Mouse (Mus musculus) heart, embryonic 13.5 days (tissue): ENCODE measurements around the gene Cox6a2. TPM values are rescaled to one million over a fixed set of nuclear protein-coding genes. Genes with fewer than 3 reads are reported as not detected.

Source experiments
- ATAC-seq: fragments of 200-750 bp; cut with Nextera tagmentation; 2 replicates; pipeline ENCODE4 v1.8.0; 2017; ENCODE audit warnings: moderate TSS enrichment; ENCODE audit not compliant: insufficient number of reproducible peaks, low FRiP score, low TSS enrichment; ENCODE audit errors: extremely low read depth
- H3K27ac ChIP-seq: fragments of 300-500 bp; sonication (generic); replicated peaks from 2 replicates; pipeline ENCODE4 v1.5.1; 2015; ENCODE audit warnings: moderate library complexity, mild to moderate bottlenecking, inconsistent platforms
- H3K27me3 ChIP-seq: fragments of 300-500 bp; sonication (generic); replicated peaks from 2 replicates; pipeline ENCODE4 v1.6.1; 2015; ENCODE audit warnings: mild to moderate bottlenecking, inconsistent platforms
- H3K36me3 ChIP-seq: fragments of 300-500 bp; sonication (generic); 2 replicates; pipeline ENCODE4 v1.6.1; 2015; ENCODE audit warnings: mild to moderate bottlenecking, inconsistent platforms
- H3K4me1 ChIP-seq: fragments of 300-500 bp; sonication (generic); 2 replicates; pipeline ENCODE4 v1.6.1; 2015; ENCODE audit warnings: inconsistent platforms
- H3K4me2 ChIP-seq: fragments of 300-500 bp; sonication (generic); 2 replicates; pipeline ENCODE4 v1.6.1; 2015; ENCODE audit warnings: inconsistent platforms, mild to moderate bottlenecking, moderate library complexity
- H3K4me3 ChIP-seq: fragments of 300-500 bp; sonication (generic); 2 replicates; pipeline ENCODE4 v1.5.1; 2015; ENCODE audit warnings: moderate library complexity, mild to moderate bottlenecking, inconsistent platforms
- H3K9ac ChIP-seq: fragments of 300-500 bp; sonication (generic); 2 replicates; pipeline ENCODE4 v1.6.1; 2015; ENCODE audit warnings: inconsistent platforms, mild to moderate bottlenecking, moderate library complexity
- H3K9me3 ChIP-seq: fragments of 300-500 bp; sonication (generic); 2 replicates; pipeline ENCODE4 v1.6.1; 2016; ENCODE audit warnings: inconsistent platforms
- WGBS: fragments of 180-500 bp; shearing (Covaris S2); methylation state at CpG from one replicate; pipeline ENCODE4 v1.1.7; 2015; ENCODE audit warnings: mixed read lengths; 5-methylcytosine and 5-hydroxymethylcytosine counted together
- polyA plus RNA-seq: library from polyadenylated mRNA; unstranded; fragments of >200 nt; fragmentation: Nextera tagmentation; extraction: Ambion mirVana; gene quantifications from 2 replicates; pipeline ENCODE4 v1.2.1, GENCODE M21; 2015

Gene Cox6a2
- polyA plus RNA-seq, 1 experiment from 2014 or later: 617 TPM

GRCm38 (mm10) chr7:128234796-128235195 is 28.6 kb upstream of the Cox6a2 start:
- H3K27me3 ChIP-seq: no peaks in the 10 kb centered on the region; the same call in none of the 2 replicates
- no peak overlapping the region for H3K4me3 ChIP-seq
- H3K27ac ChIP-seq: no peak overlapping the region
- 78% methylated on average over 2 of the region's 2 CpGs for WGBS
- no peaks in the 10 kb centered on the region for H3K9me3 ChIP-seq
- no peak overlapping the region for H3K9ac ChIP-seq
- peaks cover 21% of the 10 kb centered on the region for H3K4me1 ChIP-seq
- no peak overlapping the region for H3K4me2 ChIP-seq
- H3K36me3 ChIP-seq: peaks cover 16% of the 10 kb centered on the region
- no peak for ATAC-seq

GRCm38 (mm10) chr7:128231741-128232140 is 25.6 kb upstream of the Cox6a2 start:
- Histone ChIP-seq H3K27me3 (peaks cover 3% of the 10 kb centered on the region), H3K36me3 (peaks cover 13% of the 10 kb centered on the region), H3K27ac (no peak overlapping the region), H3K4me3 (no peak overlapping the region), H3K4me1 (peaks cover 5% of the 10 kb centered on the region), H3K9ac (no peak overlapping the region), H3K9me3 (no peaks in the 10 kb centered on the region), H3K4me2 (no peak overlapping the region)
- no peak for ATAC-seq
- WGBS: 33% methylated on average over 8 of the region's 8 CpGs

GRCm38 (mm10) chr7:128220936-128221335 is 14.7 kb upstream of the Cox6a2 start:
- Histone ChIP-seq H3K4me2 (no peak overlapping the region), H3K4me1 (no peaks in the 10 kb centered on the region), H3K27ac (no peak overlapping the region), H3K4me3 (no peak overlapping the region), H3K9me3 (no peaks in the 10 kb centered on the region), H3K27me3 (no peaks in the 10 kb centered on the region), H3K36me3 (no peaks in the 10 kb centered on the region), H3K9ac (no peak overlapping the region)
- ATAC-seq: no peak
- WGBS: 83% methylated on average over 3 of the region's 3 CpGs

- H3K4me2 ChIP-seq: no peak overlapping the region
- H3K4me1 ChIP-seq: no peaks in the 10 kb centered on the region
- 55% methylated on average over 4 of the region's 4 CpGs for WGBS
- no peaks in the 10 kb centered on the region for H3K36me3 ChIP-seq
- no peak overlapping the region for H3K4me3 ChIP-seq
- H3K27ac ChIP-seq: no peak overlapping the region
- no peak for ATAC-seq
- no peaks in the 10 kb centered on the region for H3K9me3 ChIP-seq
- H3K9ac ChIP-seq: no peak overlapping the region
- H3K27me3 ChIP-seq: no peaks in the 10 kb centered on the region
These were observed 13.8 kb upstream of the Cox6a2 start for GRCm38 (mm10) chr7:128219952-128220351.

GRCm38 (mm10) chr7:128209826-128210225 is 3.6 kb upstream of the Cox6a2 start:
- Histone ChIP-seq H3K4me1 (peaks cover 7% of the 10 kb centered on the region; the same call in 1 of the 2 replicates), H3K27ac (no peak overlapping the region), H3K36me3 (no peaks in the 10 kb centered on the region), H3K27me3 (no peaks in the 10 kb centered on the region), H3K4me3 (no peak overlapping the region), H3K9me3 (no peaks in the 10 kb centered on the region), H3K4me2 (no peak overlapping the region), H3K9ac (no peak overlapping the region)
- WGBS: 55% methylated on average over 3 of the region's 3 CpGs
- no peak for ATAC-seq

GRCm38 (mm10) chr7:128208187-128208586 is 2.0 kb upstream of the Cox6a2 start:
- 6% methylated on average over 4 of the region's 4 CpGs for WGBS
- ATAC-seq: no peak

GRCm38 (mm10) chr7:128205695-128206094 is 492 bp downstream of the Cox6a2 start:
- peak overlapping the region; percentile 64 for H3K4me2 ChIP-seq
- ATAC-seq: no peak
- H3K27me3 ChIP-seq: no peaks in the 10 kb centered on the region
- H3K9ac ChIP-seq: peak overlapping the region; percentile 79
- no peaks in the 10 kb centered on the region for H3K9me3 ChIP-seq
- H3K27ac ChIP-seq: peak overlapping the region; percentile 88
- peak overlapping the region; percentile 57 for H3K4me3 ChIP-seq
- H3K36me3 ChIP-seq: 0 out of 2 replicates have a peak, but pooled peaks cover 6% of the 10 kb centered on the region
- WGBS: 58% methylated on average over 18 of the region's 18 CpGs
- H3K4me1 ChIP-seq: peaks cover 11% of the 10 kb centered on the region; the same call in 1 of the 2 replicates

More at GRCm38 (mm10) chr7:128208187-128208586, 2.0 kb upstream of the Cox6a2 start:
- H3K9ac ChIP-seq: no peak overlapping the region
- H3K4me1 ChIP-seq: peaks cover 11% of the 10 kb centered on the region; the same call in 1 of the 2 replicates
- no peak overlapping the region for H3K27ac ChIP-seq
- H3K4me2 ChIP-seq: no peak overlapping the region
- no peaks in the 10 kb centered on the region for H3K9me3 ChIP-seq
- no peaks in the 10 kb centered on the region for H3K27me3 ChIP-seq
- H3K36me3 ChIP-seq: 0 out of 2 replicates have a peak, but pooled peaks cover 6% of the 10 kb centered on the region
- H3K4me3 ChIP-seq: no peak overlapping the region

GRCm38 (mm10) chr7:128204179-128204578 is 2.0 kb downstream of the Cox6a2 start:
- no peaks in the 10 kb centered on the region for H3K27me3 ChIP-seq
- peaks cover 11% of the 10 kb centered on the region; the same call in 1 of the 2 replicates for H3K4me1 ChIP-seq
- no peaks in the 10 kb centered on the region for H3K9me3 ChIP-seq
- no peak overlapping the region for H3K27ac ChIP-seq
- no peak overlapping the region for H3K4me3 ChIP-seq
- no peak overlapping the region for H3K9ac ChIP-seq
- 87% methylated on average over 8 of the region's 8 CpGs for WGBS
- H3K36me3 ChIP-seq: 0 out of 2 replicates have a peak, but pooled peaks cover 6% of the 10 kb centered on the region
- H3K4me2 ChIP-seq: no peak overlapping the region
- no peak for ATAC-seq

- Histone ChIP-seq H3K27ac (no peak overlapping the region), H3K9ac (no peak overlapping the region), H3K4me2 (no peak overlapping the region), H3K9me3 (no peaks in the 10 kb centered on the region), H3K4me3 (no peak overlapping the region), H3K36me3 (0 out of 2 replicates have a peak, but pooled peaks cover 6% of the 10 kb centered on the region), H3K4me1 (peaks cover 11% of the 10 kb centered on the region; the same call in 1 of the 2 replicates), H3K27me3 (no peaks in the 10 kb centered on the region)
- no peak for ATAC-seq
- 72% methylated on average over 9 of the region's 9 CpGs for WGBS
These were observed 3.1 kb downstream of the Cox6a2 start for GRCm38 (mm10) chr7:128203071-128203470.

- Histone ChIP-seq H3K27me3 (no peaks in the 10 kb centered on the region), H3K9me3 (no peaks in the 10 kb centered on the region), H3K27ac (no peak overlapping the region), H3K36me3 (0 out of 2 replicates have a peak, but pooled peaks cover 6% of the 10 kb centered on the region), H3K4me2 (no peak overlapping the region), H3K4me3 (no peak overlapping the region), H3K9ac (no peak overlapping the region), H3K4me1 (peaks cover 10% of the 10 kb centered on the region; the same call in 1 of the 2 replicates)
- WGBS: 85% methylated on average over 9 of the region's 9 CpGs
- ATAC-seq: no peak
These were observed 4.6 kb downstream of the Cox6a2 start for GRCm38 (mm10) chr7:128201607-128202006.

GRCm38 (mm10) chr7:128181691-128182090 is 24.5 kb downstream of the Cox6a2 start:
- Histone ChIP-seq H3K4me3 (no peak overlapping the region), H3K4me1 (no peaks in the 10 kb centered on the region), H3K27ac (no peak overlapping the region), H3K9ac (no peak overlapping the region), H3K36me3 (no peaks in the 10 kb centered on the region), H3K9me3 (no peaks in the 10 kb centered on the region), H3K4me2 (no peak overlapping the region), H3K27me3 (no peaks in the 10 kb centered on the region; the same call in 1 of the 2 replicates)
- ATAC-seq: no peak
- 90% methylated on average over 10 of the region's 10 CpGs for WGBS

GRCm38 (mm10) chr7:128180546-128180945 is 25.6 kb downstream of the Cox6a2 start:
- no peaks in the 10 kb centered on the region; the same call in 1 of the 2 replicates for H3K27me3 ChIP-seq
- H3K9ac ChIP-seq: no peak overlapping the region
- no peak overlapping the region for H3K4me2 ChIP-seq
- ATAC-seq: no peak
- H3K27ac ChIP-seq: no peak overlapping the region
- no peaks in the 10 kb centered on the region for H3K36me3 ChIP-seq
- 51% methylated on average over 6 of the region's 6 CpGs for WGBS
- H3K4me1 ChIP-seq: no peaks in the 10 kb centered on the region
- no peak overlapping the region for H3K4me3 ChIP-seq
- no peaks in the 10 kb centered on the region for H3K9me3 ChIP-seq
